Mouse (Mus musculus) kidney, adult 2 months (tissue): ENCODE measurements around the gene Dennd5b. TPM values are rescaled to one million over a fixed set of nuclear protein-coding genes. Genes with fewer than 3 reads are reported as not detected.

ENCODE experiments used
- DNase-seq: peaks from one replicate; pipeline ENCODE4 v3.0.0; 2021
- H3K27ac ChIP-seq: fragments of 200-500 bp; 2 replicates; pipeline ENCODE4 v1.5.1; 2012; ENCODE audit warnings: low read depth, low read length, control low read depth, inconsistent platforms; ENCODE audit not compliant: insufficient read depth
- H3K27me3 ChIP-seq: fragments of 200-500 bp; replicated peaks from 2 replicates; pipeline ENCODE4 v1.6.1; 2012; ENCODE audit warnings: mild to moderate bottlenecking, moderate library complexity, low read length, inconsistent platforms; ENCODE audit not compliant: control insufficient read depth, insufficient read depth
- H3K36me3 ChIP-seq: fragments of 200-500 bp; 2 replicates; pipeline ENCODE4 v1.6.1; 2012; ENCODE audit warnings: mild to moderate bottlenecking, moderate library complexity, low read length, inconsistent platforms; ENCODE audit not compliant: control insufficient read depth, insufficient read depth
- H3K4me1 ChIP-seq: fragments of 200-500 bp; 2 replicates; pipeline ENCODE4 v1.6.1; 2011; ENCODE audit warnings: low read length; ENCODE audit not compliant: control insufficient read depth, insufficient read depth
- H3K4me3 ChIP-seq: fragments of 200-500 bp; 2 replicates; pipeline ENCODE4 v1.5.1; 2011; ENCODE audit warnings: mild to moderate bottlenecking, low read depth, low read length, control low read depth; ENCODE audit not compliant: insufficient read depth
- CTCF ChIP-seq: fragments of 200-500 bp; conservative IDR thresholded peaks from 2 replicates; pipeline ENCODE4 v1.5.1; 2011; ENCODE audit warnings: low read depth, mild to moderate bottlenecking, control low read depth, low read length, moderate library complexity, mixed read lengths; ENCODE audit not compliant: insufficient read depth, insufficient read length
- POLR2A ChIP-seq: fragments of 200-500 bp; IDR thresholded peaks from one replicate; pipeline ENCODE4 v1.6.1; 2011; ENCODE audit warnings: low read depth, low read length, control low read depth
- WGBS: fragments of 180-500 bp; shearing (Covaris S2); methylation state at CpG from one replicate; pipeline ENCODE4 v1.1.7; 2018; 5-methylcytosine and 5-hydroxymethylcytosine counted together
- polyA plus RNA-seq: library from polyadenylated mRNA; depleted of rRNA; stranded (reverse); fragments of >200 nt; gene quantifications from 2 replicates; pipeline ENCODE4 v1.2.3, GENCODE M21; 2012; rRNA removed

The Dennd5b gene
- 6.4 and 6.9 TPM in 2 replicates for polyA plus RNA-seq

GRCm38 (mm10) chr6:149101076-149101942, at the start of gene Dennd5b:
TSS of gene Dennd5b (minus strand) at chr6:149101680.
- WGBS, result under 1% methylated on average over 124 of the region's 124 CpGs
- H3K36me3 ChIP-seq, result no peaks in the 10 kb centered on the region
- DNase-seq, result peak; percentile 91

GRCm38 (mm10) chr6:149148436-149149229, 47.2 kb upstream of the Dennd5b start:
- no peaks in the 10 kb centered on the region for H3K4me1 ChIP-seq
- TF ChIP-seq POLR2A (no peak), CTCF (no peak)
- WGBS, result 39% methylated on average over 7 of the region's 7 CpGs
- peak; percentile 85 for DNase-seq
- H3K27ac ChIP-seq, result peak overlapping the region; percentile 82
- H3K36me3 ChIP-seq, result peaks cover 3% of the 10 kb centered on the region; the same call in 1 of the 2 replicates
- H3K27me3 ChIP-seq, result no peaks in the 10 kb centered on the region
- H3K4me3 ChIP-seq, result no peak overlapping the region

More at GRCm38 (mm10) chr6:149101076-149101942, at the start of gene Dennd5b:
- H3K4me3 ChIP-seq, result peak within 1 kb of the TSS; percentile 70
- H3K4me1 ChIP-seq, result no peaks in the 10 kb centered on the region
- H3K27me3 ChIP-seq, result no peaks in the 10 kb centered on the region
- TF ChIP-seq CTCF, result no peak
- TF ChIP-seq POLR2A, result no peak
- peak within 1 kb of the TSS; percentile 67 for H3K27ac ChIP-seq

GRCm38 (mm10) chr6:149145143-149145542, 43.7 kb upstream of the Dennd5b start:
- DNase-seq, result peak; percentile 78
- H3K27ac ChIP-seq, result no peak overlapping the region
- TF ChIP-seq CTCF (no peak), POLR2A (no peak)
- peaks cover 3% of the 10 kb centered on the region; the same call in 1 of the 2 replicates for H3K36me3 ChIP-seq
- no peak overlapping the region for H3K4me3 ChIP-seq
- peaks cover 7% of the 10 kb centered on the region for H3K4me1 ChIP-seq
- no peaks in the 10 kb centered on the region for H3K27me3 ChIP-seq
- WGBS, result 58% methylated on average over 1 of the region's 1 CpGs

- TF ChIP-seq POLR2A, result no peak
- no peak for TF ChIP-seq CTCF
- WGBS, result under 1% methylated on average over 36 of the region's 36 CpGs
- H3K4me3 ChIP-seq, result peak overlapping the region; percentile 95
- H3K36me3 ChIP-seq, result peaks cover 3% of the 10 kb centered on the region; the same call in 1 of the 2 replicates
- H3K4me1 ChIP-seq, result peaks cover 7% of the 10 kb centered on the region
- peak; percentile 92 for DNase-seq
- no peaks in the 10 kb centered on the region for H3K27me3 ChIP-seq
- H3K27ac ChIP-seq, result peak overlapping the region; percentile 99
These were observed 40.1 kb upstream of the Dennd5b start for GRCm38 (mm10) chr6:149141393-149142173.

- no peak for DNase-seq
- WGBS, result 83% methylated on average over 1 of the region's 1 CpGs
- TF ChIP-seq CTCF, result no peak
- H3K4me1 ChIP-seq, result peaks cover 9% of the 10 kb centered on the region
- H3K27me3 ChIP-seq, result no peaks in the 10 kb centered on the region
- H3K36me3 ChIP-seq, result no peaks in the 10 kb centered on the region
- no peak within 1 kb of the TSS for H3K27ac ChIP-seq
- no peak within 1 kb of the TSS for H3K4me3 ChIP-seq
These were observed 38.0 kb upstream of the Dennd5b start, which contains the start of gene Etfbkmt for GRCm38 (mm10) chr6:149139471-149139870. TSS of gene Etfbkmt (plus strand) at chr6:149139849.

- Histone ChIP-seq H3K4me3 (no peak overlapping the region), H3K36me3 (no peaks in the 10 kb centered on the region), H3K27ac (no peak overlapping the region), H3K4me1 (peaks cover 14% of the 10 kb centered on the region), H3K27me3 (no peaks in the 10 kb centered on the region)
- 91% methylated on average over 3 of the region's 3 CpGs for WGBS
- TF ChIP-seq CTCF, result no peak
- TF ChIP-seq POLR2A, result no peak
- no peak for DNase-seq
These were observed 37.5 kb upstream of the Dennd5b start for GRCm38 (mm10) chr6:149139011-149139410.
